Mouse (Mus musculus): ENCODE measurements around the gene Tmem37.

Tmem37 gene

DNA sequence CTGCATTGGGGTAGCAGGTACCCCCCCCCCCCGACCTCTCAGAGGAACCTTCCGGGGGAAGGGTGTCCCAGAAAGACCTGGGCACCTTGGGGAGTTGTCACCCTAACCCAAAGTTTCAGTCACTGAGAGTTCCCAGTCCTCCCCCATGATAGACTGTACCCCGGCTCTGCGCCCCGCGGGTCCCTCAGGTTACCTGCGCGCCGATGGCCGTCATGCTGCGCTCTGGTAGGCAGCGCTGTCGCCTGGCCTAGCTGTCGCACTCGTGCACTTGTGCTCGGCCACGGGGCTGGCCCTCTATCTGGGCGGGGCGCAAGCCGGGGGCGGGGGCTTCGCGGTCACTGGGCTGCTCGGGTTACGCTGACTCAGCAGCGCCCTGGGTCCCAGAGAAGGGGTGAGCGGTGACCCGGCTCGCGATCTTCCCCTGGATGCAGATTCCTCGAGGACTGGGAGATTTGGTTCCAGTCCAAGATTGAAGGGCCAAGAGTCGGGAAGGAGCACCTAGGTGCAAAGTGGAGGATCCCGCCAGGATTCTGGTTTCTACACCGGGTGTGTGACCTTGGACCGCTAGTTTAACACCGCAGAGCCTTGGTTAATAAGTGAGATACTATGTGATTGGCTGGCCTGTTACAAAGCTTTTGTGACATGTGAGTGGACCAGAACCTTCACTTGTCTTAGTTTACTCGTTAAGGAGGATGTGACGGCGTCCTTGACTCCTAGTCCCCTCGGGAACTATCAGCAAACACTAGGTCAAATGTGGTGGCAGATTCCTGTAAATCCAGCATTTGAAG, at the start of gene Tmem37:
Gene Tmem37 (minus strand): TSS at position 556 of the 788 bp plus-strand sequence.
- DNase-seq (ENCODE audit: low spot score in 2 of 2) = no peak

- no peak for DNase-seq (ENCODE audit: low spot score in 2 of 2)
These were observed 48.9 kb upstream of the Tmem37 start for GRCm38 (mm10) chr1:120122634-120123383.

GRCm38 (mm10) chr1:120121930-120122530, 48.2 kb upstream of the Tmem37 start:
- DNase-seq (ENCODE audit: low spot score in 2 of 2) = no peak

DNA sequence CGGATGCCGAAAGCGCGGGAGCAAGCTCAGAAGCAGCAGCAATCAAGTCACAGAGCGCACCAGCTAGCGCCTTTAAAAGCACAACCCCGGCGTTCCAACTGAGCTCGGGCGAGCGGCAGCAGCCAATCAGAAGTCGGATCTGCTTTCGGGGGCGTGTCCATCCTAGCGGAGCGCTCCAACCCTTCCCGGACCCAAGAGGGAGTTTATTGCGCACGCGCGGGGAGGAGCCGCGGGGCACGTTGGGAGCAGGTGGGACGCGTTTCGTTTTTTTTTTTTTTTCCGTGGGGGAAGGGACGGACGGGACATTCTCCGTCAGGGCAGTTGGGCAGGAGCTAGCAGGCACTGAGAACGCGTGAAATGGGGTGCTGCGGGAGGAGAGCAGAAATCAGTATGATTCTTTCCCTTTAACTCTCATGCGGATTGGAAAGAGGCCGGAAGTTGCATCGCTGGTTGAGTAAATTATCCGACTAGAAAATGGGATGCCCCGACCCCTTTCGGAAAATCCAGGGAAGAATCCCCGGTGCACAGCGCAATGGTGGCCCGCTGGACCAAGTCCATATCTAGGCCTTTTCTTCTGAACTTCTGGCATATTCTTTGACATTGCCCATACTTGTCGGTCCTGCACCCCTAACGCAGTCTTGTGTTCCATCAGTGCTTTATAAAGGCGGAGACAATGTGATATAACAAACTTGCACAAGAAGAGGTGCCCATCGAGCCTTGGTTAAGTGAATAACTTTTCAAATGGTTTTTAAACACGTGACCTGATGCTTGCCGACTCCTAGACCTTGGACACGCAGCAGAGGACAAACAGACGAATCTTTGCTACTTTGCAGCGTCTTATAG, 47.3 kb upstream of the Tmem37 start, which contains the start of the genes Dbi and 3110009E18Rik:
Gene Dbi (minus strand): TSS at position 110 of the 843 bp plus-strand sequence.
Gene 3110009E18Rik (plus strand): TSS at position 219 of the 843 bp plus-strand sequence.
- peak; percentile 90 to 95 for DNase-seq (ENCODE audit: low spot score in 2 of 2)

GRCm38 (mm10) chr1:120120141-120120968, 46.5 kb upstream of the Tmem37 start:
- no peak for DNase-seq (ENCODE audit: low spot score in 2 of 2)

- DNase-seq (ENCODE audit: low spot score in 2 of 2) = no peak
These were observed 45.5 kb upstream of the Tmem37 start for GRCm38 (mm10) chr1:120119389-120119788.

GRCm38 (mm10) chr1:120118854-120119253, 45.0 kb upstream of the Tmem37 start:
- DNase-seq (ENCODE audit: low spot score in 2 of 2) = no peak

DNA sequence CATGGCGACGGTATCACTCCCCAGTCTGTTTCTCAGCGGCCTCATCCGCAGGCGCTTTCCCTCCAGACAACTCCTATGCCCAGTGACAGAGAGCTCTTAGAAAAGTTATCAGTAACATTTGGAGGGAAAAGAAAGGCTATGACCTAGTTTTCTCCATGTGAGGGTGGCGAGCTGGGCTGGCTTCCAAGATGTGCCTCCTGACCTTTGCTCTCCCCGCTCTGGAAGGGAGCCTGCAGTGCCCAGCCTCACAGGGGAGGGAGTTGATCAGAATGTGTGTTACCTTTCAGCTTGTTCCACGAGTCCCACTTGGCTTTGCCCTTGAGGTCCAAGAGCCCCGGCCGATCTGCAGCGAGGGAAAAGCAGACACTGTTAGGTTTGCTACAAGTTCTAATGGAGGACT, 42.2 kb upstream of the Tmem37 start:
- DNase-seq (ENCODE audit: low spot score in 2 of 2) = no peak

- DNase-seq (ENCODE audit: low spot score in 2 of 2) = peak in 1 of 2 experiments; percentile 52
These were observed 41.8 kb upstream of the Tmem37 start for GRCm38 (mm10) chr1:120115671-120116081.

DNA sequence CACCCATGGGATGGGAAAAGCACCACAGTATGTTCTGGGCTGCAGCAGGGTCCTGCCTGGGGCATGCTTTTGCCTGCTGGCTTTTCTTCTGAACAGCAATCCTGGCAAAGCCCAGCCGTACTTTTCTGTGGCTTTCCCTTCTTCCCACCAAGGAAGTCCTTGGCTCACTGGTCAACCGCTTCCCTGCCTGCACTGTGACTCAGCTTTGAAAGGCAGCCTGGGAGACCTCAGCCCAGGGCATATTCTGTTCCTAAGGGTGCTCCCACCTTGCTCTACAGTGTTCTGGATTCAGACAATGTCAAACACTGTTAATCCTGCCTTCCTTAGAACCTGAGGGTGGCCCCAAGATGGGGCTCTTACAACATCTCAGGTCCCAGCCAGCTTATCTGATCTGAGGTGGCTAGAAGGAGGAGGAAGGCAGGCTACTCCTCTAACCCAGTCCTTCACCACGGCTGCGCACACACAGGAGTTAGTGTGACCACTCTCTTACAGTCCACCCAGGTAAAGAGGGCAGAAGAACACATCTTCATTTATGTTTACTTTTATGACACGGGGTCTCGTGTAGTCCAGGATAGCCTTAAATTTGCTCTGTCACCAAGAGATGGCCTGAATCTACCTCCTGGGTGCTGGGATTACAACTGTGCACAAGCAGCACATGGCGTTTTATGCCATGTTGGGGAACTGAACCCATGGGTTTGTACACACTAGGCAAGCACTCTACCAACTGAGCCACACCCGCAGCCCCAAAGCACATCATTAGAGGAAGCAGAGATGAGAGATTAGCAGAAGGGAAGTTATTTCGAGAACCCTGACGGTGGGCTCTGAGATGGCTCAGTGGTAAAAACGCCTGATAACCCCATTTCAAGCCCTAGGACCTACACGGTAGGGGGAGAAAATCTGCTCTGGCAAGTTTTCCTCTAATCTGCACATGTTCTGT, 38.6 kb upstream of the Tmem37 start:
- DNase-seq (ENCODE audit: low spot score in 2 of 2) = no peak

DNA sequence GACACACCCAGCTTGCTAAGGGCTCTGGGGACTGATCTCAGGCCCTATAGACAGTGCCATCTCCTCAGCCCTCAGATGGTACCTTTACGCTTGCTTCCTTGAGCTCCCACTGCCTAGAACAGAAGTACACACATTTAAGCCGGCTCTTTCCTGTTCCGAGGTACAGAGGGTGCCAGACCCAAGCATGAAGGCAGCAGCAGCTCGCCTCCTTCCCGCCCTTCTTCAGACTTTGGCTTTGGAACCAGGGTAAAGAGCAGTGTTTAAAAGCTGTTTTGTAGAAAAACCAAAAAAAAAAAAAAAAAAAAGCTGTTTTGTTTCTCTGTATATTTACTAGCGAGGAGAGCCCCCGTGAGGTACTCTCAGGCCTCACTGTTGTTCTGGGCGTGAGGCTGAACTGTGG, 37.9 kb upstream of the Tmem37 start:
- DNase-seq (ENCODE audit: low spot score in 2 of 2) = no peak

- DNase-seq (ENCODE audit: low spot score in 2 of 2) = no peak
These were observed 36.0 kb upstream of the Tmem37 start for GRCm38 (mm10) chr1:120109741-120110432.

GRCm38 (mm10) chr1:120105556-120105959, 31.7 kb upstream of the Tmem37 start:
- DNase-seq (ENCODE audit: low spot score in 2 of 2) = no peak

DNA sequence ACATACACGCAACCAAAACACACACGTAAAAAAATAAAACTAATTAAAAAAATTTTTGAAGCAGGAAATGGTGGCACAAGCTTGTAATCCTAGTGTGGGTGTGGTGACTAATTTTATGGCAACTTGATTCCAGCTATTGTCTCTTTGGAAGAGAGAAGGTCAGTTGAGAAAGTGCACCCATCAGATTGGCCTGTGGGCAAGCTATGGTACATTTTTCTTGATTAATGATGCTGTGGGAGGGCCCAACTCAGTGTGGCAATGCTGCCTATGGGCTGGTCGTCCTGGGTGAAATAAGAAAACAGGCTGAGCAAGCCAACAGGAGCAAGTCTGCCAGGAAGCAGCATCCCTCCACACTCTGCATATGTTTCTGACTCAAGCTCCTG, 27.3 kb upstream of the Tmem37 start:
- DNase-seq (ENCODE audit: low spot score in 2 of 2) = no peak

GRCm38 (mm10) chr1:120100456-120101226, 26.8 kb upstream of the Tmem37 start:
- no peak for DNase-seq (ENCODE audit: low spot score in 2 of 2)

DNA sequence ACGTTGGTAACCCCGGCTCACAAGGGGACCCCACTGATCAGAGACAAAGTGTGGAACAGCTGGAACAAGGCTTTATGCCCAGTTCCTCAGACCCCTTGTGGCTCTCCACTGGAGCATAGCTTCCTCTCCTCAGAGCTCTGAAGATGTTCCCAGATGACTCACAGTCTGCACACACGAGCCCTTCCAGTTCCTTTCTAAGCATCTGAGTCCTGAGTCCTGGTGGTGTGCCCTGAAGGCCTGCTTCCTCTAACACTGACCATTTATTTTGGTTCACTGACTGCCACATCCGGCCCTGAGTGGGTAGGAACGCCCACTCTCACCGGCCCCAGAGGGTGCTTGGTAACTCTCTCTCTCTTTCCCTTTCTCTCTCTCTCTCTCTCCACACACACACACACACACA, 25.6 kb upstream of the Tmem37 start:
- DNase-seq (ENCODE audit: low spot score in 2 of 2) = no peak

GRCm38 (mm10) chr1:120098327-120098726, 24.5 kb upstream of the Tmem37 start:
- peak; percentile 71 to 78 for DNase-seq (ENCODE audit: low spot score in 2 of 2)

- no peak for DNase-seq (ENCODE audit: low spot score in 2 of 2)
These were observed 21.0 kb upstream of the Tmem37 start for GRCm38 (mm10) chr1:120094920-120095319.
